Mouse (Mus musculus) left cerebral cortex, adult 9 months (tissue): ENCODE data around the gene Vmn2r49.
"Not testable (repeated sequence)": the region's sequence is repeated elsewhere in the genome, so short reads cannot be mapped to it uniquely, and the experiment has no call there.

Source experiments
- DNase-seq, 2 experiments: peaks; one replicate each; pipeline ENCODE4 v3.0.0; 2022; ENCODE audit warnings: low spot score in 2 of 2

Gene Vmn2r49

GRCm38 (mm10) chr7:9992157-9992556, at the start of gene Vmn2r49:
TSS of gene Vmn2r49 (minus strand) at chr7:9992257.
- not testable (repeated sequence) for DNase-seq

- DNase-seq = not testable (repeated sequence)
These were observed 38.6 kb downstream of the Vmn2r49 start, which contains the start of gene Vmn2r48 for GRCm38 (mm10) chr7:9953485-9953884. TSS of gene Vmn2r48 (minus strand) at chr7:9953585.
